Mouse (Mus musculus): Measurements from ENCODE around the gene Tcp11. TPM values are rescaled to one million over a fixed set of nuclear protein-coding genes. Genes with fewer than 3 reads are reported as not detected.

The Tcp11 gene
- total RNA-seq, 2 experiments from 2014 or later, result 2.2 to 3.6 TPM

- DNase-seq, result no peak
- intact Hi-C loops (cut with DNase I), result loop anchor here (10.0 kb wide), 2 partner anchors 47 to 217 kb away; no protein-coding TSS in a partner anchor
These were observed 7.0 kb upstream of the Tcp11 start for GRCm38 (mm10) chr17:28087430-28087829.

DNA sequence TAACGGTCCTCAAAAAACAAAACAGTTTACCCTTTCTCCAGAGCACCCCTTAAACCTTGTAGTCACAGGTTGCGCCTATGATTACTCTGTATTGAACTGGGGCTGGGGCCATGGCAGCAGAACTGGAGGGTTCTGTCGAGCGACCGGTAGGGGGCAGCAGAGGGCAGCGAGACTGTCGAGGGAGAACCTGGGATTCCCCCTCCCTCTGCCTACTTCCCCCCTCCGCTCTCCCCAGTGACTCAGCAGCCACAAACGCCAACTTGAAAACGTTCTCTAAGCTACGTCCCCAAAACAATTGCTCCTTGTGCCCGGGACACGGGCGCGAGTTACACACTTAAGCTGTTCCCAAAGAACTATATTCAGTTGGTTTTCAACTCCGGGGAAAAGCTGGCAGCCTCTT, 4.5 kb upstream of the Tcp11 start:
- intact Hi-C loops (cut with DNase I), result loop anchor here (5.0 to 10.0 kb wide), 3 partner anchors 50 to 220 kb away; no protein-coding TSS in a partner anchor
- peak; percentile 94 for DNase-seq

- no peak for DNase-seq
- intact Hi-C loops (cut with DNase I), result loop anchor here (5.0 to 10.0 kb wide), 3 partner anchors 50 to 220 kb away; no protein-coding TSS in a partner anchor
These were observed 4.0 kb upstream of the Tcp11 start for GRCm38 (mm10) chr17:28084395-28084905.

DNA sequence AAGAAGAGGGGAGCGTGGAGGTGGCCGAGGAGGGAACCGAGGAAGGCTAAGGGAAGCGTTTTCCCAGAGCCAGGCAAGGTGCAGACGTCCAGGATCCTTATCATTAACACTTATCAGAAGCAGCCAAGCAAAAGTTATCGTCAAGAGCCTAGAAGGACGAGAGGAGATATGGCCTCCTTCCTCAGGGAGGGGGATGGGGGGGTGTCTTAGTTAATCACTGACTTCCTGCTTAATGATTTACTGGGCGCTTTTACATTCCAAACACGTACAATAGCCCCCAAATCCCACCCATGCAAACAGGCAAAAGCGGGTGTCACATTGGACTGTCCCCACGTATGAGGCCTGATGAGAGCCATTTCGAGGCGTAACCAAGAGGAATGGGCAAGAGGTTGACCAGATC, 2.4 kb upstream of the Tcp11 start:
- intact Hi-C loops (cut with DNase I), result loop anchor here (5.0 to 10.0 kb wide), 3 partner anchors 52 to 222 kb away; no protein-coding TSS in a partner anchor
- DNase-seq, result no peak

DNA sequence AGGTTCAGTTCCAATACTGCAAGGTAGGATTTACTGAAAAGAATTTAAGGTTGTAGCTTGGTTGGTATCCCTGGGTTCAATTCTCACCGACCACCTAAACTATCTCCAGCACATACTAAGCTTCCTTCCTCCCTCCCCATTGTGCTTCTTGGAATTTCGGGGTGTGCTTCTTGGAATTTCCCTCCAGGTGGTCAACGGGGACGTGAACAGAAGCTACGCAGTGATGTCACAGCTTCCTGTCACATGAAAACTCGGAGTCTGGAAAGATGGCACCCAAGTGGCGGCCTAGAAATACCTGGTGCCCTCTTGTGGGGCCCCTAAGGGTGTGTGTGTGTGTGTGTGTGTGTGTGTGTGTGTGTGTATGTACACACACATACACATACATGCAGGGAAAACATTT, 1.4 kb upstream of the Tcp11 start:
- intact Hi-C loops (cut with DNase I), result loop anchor here (2.0 to 10.0 kb wide), 4 partner anchors 53 to 223 kb away; partner anchors contain the start of genes Anks1 and Taf11
- DNase-seq, result no peak

DNA sequence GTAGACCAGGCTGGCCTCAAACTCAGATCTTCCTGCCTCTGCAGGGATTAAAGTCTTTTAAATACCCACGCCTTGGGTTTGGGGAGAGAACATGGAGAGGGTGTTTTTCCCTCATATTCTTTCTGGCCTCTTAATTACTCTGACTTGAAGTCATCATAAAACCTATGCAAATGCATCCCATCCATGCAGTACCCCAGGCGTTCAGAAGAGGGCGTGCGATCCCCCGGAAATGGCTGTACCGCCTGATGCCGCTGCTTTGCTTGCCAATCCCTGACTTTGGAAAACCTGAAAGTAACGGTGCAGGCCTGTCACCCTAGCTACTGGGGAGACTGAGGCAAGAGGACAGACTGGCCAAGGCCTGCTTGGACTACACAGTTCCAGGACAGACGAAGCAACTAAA, 946 bp upstream of the Tcp11 start:
- peak; percentile 53 for DNase-seq
- intact Hi-C loops (cut with DNase I), result loop anchor here (2.0 to 10.0 kb wide), 4 partner anchors 53 to 223 kb away; partner anchors contain the start of genes Anks1 and Taf11

- intact Hi-C loops (cut with DNase I), result loop anchor here (2.0 to 10.0 kb wide), 4 partner anchors 54 to 224 kb away; partner anchors contain the start of genes Anks1 and Taf11
These were observed 352 bp upstream of the Tcp11 start for GRCm38 (mm10) chr17:28080817-28081165.

GRCm38 (mm10) chr17:28079618-28080017, 821 bp downstream of the Tcp11 start:
- intact Hi-C loops (cut with DNase I), result loop anchor here (2.0 to 10.0 kb wide), 4 partner anchors 55 to 225 kb away; partner anchors contain the start of genes Anks1 and Taf11

More at GRCm38 (mm10) chr17:28080817-28081165, 352 bp upstream of the Tcp11 start:
- DNase-seq, result no peak

DNA sequence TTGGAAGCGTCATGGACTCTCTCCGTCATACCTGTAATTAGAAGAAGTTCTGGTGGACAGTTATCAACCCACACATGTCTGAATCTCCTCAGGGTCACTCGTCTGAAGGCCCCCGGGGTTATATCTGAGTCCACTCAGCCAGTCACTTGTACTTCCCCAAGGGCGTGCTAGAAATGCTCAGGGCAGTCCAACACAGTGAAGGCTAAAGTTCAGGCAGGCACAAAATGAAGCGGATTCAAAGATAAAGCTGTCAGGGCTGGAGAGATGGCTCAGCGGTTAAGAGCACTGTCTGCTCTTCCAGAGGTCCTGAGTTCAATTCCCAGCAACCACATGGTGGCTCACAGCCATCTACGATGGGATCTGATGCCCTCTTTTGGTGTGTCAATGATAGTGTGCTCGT, 2.4 kb downstream of the Tcp11 start:
- intact Hi-C loops (cut with DNase I), result no loop called here
- no peak for DNase-seq

More at GRCm38 (mm10) chr17:28079618-28080017, 821 bp downstream of the Tcp11 start:
- DNase-seq, result peak; percentile 92

DNA sequence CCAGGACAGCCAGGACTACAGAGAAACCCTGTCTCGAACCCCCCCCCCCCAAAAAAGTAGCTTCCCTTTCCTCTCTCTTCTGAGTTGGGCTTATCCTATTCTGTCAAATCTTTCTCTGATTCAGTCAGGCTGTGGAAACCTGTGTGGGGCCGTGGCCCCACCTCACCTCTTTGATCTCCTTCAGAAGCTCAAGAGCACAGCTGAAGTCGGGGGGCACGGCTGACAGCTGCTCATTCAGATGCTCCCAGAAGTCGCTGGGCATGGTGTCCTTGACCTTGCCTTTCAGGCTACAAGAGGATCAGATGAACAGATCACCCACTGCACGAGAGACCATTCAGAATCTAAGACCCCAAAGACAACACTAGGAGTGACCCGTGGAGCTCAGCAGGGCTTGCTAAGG, 6.0 kb downstream of the Tcp11 start:
- intact Hi-C loops (cut with DNase I), result no loop called here
- DNase-seq, result no peak

DNA sequence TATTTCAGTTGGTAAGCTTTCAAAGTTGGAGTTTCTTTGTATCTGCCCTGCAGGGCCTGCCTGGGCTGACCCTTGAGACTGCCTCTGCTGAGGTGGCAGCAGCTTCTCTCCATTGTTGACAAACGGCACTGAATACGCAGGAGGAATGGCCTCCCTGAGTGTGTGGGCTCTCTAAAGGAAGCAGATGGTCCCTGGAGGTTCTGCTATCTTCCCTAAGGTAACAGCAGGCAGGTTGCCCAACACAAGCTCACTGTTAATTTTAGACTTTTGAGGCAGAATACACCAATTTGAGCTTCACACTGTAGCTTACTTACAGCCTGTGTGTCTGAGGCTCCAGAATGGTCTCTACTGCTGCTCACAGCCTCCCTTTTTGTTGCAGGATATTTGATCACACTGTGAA, 7.7 kb downstream of the Tcp11 start:
- DNase-seq, result no peak
- intact Hi-C loops (cut with DNase I), result no loop called here

GRCm38 (mm10) chr17:28070256-28070655, 10.2 kb downstream of the Tcp11 start:
- intact Hi-C loops (cut with DNase I), result no loop called here
- DNase-seq, result peak; percentile 66

DNA sequence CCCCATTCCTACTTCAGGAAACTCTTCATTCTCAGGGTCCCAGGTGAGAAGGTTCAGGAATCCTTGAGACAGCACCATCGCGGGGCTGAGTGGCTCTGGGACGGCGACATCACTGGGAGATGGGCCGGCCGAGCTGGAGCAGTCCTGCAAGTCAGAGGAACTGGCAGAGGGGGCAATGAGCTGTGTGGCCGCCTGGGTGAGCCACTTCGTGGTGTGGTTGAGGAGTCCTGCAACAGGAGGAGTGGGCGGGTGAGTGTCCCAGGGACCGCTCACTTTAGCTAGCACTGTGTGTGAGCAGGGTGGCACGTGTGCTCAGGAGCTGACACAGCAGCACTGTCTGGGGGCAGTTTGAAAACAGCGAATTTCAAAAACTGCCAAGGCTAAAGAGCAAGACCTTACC, 11.0 kb downstream of the Tcp11 start:
- intact Hi-C loops (cut with DNase I), result no loop called here
- DNase-seq, result no peak

DNA sequence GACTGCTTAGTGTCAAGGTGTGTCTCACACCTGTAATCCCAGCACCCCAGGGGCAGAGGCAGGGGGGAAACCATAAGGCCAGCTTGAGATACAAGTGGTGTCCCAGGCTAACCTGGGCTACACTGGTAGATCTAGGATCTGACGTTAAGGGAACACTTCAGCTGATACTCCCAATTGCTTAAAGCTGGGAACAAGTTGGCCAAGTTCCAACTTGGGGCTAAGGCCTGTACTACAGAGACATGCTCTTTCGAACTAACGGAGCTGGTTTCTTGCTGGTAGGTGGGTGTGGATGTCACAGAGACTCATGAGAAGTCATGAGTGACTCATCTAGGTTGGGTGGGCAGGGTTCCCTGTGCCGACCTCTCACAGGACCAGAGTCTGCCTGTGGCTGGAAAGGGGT, 13.1 kb downstream of the Tcp11 start:
- intact Hi-C loops (cut with DNase I), result no loop called here
- DNase-seq, result no peak

DNA sequence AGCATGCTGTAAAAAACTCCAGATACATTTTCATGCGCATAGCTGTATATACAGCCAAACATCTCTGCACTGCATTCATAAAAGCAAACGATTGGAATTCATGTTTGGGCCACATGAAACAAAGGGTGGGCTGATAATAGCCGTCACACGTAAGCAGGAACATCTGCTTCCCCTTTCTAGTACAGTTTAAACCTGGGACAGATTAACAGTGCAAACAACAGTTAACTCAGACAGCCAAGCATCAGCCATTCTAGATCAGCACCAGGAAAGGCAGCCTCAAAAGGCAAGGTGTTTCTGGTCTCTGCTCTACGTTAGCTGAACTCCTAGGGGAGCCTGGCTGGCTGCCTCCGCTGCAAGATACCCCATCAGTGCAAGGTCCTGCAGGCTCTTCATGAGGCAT, 17.3 kb downstream of the Tcp11 start:
- intact Hi-C loops (cut with DNase I), result no loop called here
- no peak for DNase-seq

- no peak for DNase-seq
- intact Hi-C loops (cut with DNase I), result no loop called here
These were observed 17.7 kb downstream of the Tcp11 start for GRCm38 (mm10) chr17:28062710-28063109.

- intact Hi-C loops (cut with DNase I), result no loop called here
- peak; percentile 57 for DNase-seq
These were observed 19.0 kb downstream of the Tcp11 start for GRCm38 (mm10) chr17:28061472-28061871.

- intact Hi-C loops (cut with DNase I), result no loop called here
- DNase-seq, result no peak
These were observed 19.8 kb downstream of the Tcp11 start for GRCm38 (mm10) chr17:28060681-28061080.

- no peak for DNase-seq
- intact Hi-C loops (cut with DNase I), result no loop called here
These were observed 22.1 kb downstream of the Tcp11 start for GRCm38 (mm10) chr17:28058346-28058745.

GRCm38 (mm10) chr17:28052293-28052863, 28.1 kb downstream of the Tcp11 start:
- no peak for DNase-seq
- intact Hi-C loops (cut with DNase I), result no loop called here

DNA sequence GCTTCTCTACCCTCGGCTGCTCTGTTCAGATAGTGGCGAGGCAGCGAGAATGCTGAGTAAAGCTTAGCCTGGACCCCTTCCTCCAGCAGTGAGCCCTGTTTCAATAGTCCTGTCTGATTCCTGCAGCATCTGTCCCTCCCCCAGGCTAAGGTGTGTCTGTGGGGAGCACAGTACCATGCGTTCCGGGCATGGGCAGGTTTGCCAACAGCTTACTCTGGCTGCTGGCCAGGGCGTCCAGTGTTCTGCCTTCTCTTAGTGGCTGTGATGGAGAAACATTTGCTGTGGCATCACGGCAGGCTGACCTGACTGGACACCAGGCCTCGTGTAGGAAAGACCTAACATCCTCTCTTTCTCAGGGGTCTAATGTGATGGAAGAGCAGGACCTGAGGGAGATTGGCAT, 30.2 kb downstream of the Tcp11 start:
- intact Hi-C loops (cut with DNase I), result no loop called here
- DNase-seq, result no peak

DNA sequence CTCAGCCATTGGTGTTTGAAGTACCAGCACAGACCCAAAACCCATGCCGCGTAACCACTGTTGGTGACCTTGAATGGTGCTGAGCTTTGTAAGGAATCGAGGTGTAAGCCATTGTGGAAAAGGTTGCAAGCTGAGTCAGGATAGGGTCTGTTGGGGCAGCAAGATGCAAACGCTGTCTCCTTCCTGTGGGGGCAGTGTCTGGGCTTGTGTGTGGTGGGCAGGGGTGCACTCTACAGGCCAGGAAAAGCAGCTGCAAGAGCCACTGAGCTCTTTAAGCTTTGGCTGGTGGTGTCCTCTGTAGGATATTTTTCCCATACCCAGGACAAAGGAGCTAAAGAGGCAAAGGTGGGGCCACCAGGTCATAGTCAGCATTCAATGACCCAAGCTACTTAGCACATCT, 32.0 kb downstream of the Tcp11 start:
- DNase-seq, result peak; percentile 57
- intact Hi-C loops (cut with DNase I), result loop anchor here (10.0 kb wide), 1 partner anchor 134 kb away; no protein-coding TSS in a partner anchor

Data from left cerebral cortex, postnatal 4 days (tissue).